Mouse (Mus musculus) hematopoietic stem cell, adult 5-6 weeks (primary cell): ENCODE data around the gene Akap6. TPM values are rescaled to one million over a fixed set of nuclear protein-coding genes. Genes with fewer than 3 reads are reported as not detected.

Source experiments
- ATAC-seq, 2 experiments: fragments of 125-278 bp in 1 of 2; replicated peaks in 1 of 2; 2 replicates each; pipeline ENCODE4 v1.8.0; 2016 to 2017; ENCODE audit warnings: inconsistent platforms in 2 of 2, mild to moderate bottlenecking in 2 of 2, moderate number of reproducible peaks in 2 of 2, low read depth in 1 of 2, moderate TSS enrichment in 1 of 2; ENCODE audit not compliant: low FRiP score in 2 of 2, poor library complexity in 2 of 2, severe bottlenecking in 2 of 2, insufficient read depth in 1 of 2, low TSS enrichment in 1 of 2
- total RNA-seq: library from RNA; stranded (forward); fragments of 172-1452, 232-1000 nt; gene quantifications from 2 replicates; pipeline ENCODE4 v1.2.3, GENCODE M21; 2017

Akap6 gene
- total RNA-seq, result 0.05 TPM in 1 of 2 replicates, not detected in the other

DNA sequence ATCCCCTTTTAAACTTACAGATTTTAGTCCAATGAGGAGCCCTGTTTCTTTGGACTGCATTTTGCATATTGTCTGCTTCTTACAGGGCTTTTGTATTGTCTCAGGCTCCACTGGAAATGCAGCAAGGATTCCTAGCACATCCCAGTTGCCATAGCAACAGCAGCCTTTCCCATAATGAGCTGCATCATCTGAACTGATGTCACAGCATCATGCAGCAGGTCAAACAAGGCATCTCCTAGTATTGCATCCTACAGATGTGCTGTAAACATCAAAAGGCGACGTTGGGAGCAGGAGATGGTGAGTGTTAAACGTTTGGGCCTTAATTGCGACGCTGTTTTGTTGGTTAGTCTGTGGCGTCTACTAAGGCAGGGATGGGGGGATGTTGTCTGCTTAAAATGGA lies at the start of gene Akap6:
Gene Akap6 (plus strand): TSS at position 238 of the 400 bp plus-strand sequence.
- no peak for ATAC-seq

DNA sequence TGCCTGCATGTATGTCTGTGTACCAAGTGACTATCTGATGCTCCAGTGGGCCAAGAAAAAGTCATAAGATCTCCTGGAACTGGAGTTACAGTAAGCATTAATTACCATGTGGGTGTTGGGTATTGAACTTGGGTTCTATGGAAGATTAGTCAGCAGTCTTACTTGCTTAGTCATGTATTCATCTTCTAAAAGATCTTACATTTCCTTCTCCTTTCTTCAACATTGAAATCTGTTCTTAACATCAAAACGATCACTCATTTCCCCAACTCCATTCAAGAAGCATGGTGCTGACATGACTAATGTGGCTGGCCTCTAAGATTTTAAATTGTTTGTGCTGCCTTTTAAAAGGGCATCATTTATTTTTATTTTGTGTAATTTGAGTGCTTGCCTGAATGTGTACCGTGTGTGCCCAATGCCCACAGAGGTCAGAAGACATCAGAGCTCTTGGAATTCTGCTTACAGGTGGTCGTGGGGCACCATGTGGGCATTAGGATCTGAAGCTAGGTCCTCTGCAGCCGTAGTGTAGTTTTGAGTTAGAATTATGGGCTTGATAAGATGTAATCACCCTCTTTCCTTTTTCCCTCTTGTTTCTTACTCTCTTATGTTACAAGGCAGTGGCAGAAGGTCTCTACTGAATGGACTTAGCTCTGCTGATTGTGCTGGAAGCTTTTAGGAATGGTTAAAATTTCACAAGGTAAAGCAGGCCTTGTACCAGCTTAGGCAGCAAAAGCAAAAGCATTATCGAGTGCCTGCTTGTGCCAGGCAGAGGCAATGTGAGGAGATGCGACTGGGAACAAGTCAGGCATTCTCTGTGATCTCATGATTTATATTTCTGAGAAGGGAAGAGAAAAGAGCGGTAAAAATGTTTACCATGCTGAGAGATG lies 36.0 kb upstream of the Akap6 start:
- ATAC-seq, result no peak

DNA sequence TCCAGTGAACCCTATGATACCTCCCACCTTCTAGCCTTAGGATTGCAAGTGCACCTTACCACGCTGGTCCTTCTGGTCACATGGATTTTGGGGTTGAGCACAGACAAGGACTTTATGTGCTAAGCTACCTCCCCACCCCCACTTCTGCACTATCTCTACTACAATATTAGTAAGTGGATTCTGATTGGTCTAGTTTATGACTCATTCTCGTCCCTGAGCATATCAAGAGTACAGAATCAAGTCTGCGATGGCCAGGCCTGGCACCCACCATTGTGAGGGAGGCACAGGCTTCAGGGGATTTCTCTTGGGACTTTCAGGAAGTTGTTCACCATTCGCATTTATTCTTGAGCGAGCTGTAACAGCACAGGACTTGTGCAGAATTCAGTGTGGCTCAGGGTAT lies 34.2 kb upstream of the Akap6 start:
- ATAC-seq, result no peak

DNA sequence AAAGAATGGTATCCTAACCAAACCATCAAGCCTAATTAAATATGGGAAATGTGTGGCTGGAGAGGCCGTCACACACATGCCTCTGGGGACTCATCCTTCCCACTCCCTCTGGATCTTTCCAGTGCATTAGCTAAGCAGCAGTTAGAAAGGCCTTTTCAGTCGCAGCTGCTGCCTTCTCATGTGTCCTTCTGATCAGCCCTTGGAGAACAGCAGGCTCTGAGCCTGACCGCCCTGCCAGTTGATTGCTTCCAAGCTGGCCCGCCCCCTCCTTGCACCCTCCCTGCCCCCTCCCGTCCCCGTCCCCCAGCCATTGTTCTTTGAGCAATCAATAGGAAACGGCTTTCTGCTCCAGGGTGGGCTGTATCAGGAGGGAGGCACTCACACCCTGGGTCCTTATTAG lies 27.7 kb upstream of the Akap6 start:
- no peak for ATAC-seq

DNA sequence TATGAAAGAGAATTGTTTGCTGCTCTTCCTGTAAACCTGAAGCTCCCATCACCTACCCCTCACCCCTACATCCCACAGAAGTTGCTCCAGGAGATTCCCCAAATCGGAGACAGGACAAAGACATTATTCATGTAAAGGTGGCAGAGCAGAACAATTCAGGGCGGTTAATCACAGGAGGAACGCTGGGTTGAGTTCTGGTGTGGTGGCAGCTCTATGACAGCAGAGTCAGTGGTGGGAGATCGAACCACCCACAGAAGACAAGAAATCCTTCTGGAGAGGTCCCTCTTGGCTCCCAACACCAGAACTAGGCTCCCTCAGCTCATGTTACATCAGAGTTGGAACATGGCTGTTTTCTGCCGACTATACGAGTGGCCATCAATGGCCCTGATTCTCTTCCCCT lies 27.2 kb upstream of the Akap6 start:
- ATAC-seq, result no peak

DNA sequence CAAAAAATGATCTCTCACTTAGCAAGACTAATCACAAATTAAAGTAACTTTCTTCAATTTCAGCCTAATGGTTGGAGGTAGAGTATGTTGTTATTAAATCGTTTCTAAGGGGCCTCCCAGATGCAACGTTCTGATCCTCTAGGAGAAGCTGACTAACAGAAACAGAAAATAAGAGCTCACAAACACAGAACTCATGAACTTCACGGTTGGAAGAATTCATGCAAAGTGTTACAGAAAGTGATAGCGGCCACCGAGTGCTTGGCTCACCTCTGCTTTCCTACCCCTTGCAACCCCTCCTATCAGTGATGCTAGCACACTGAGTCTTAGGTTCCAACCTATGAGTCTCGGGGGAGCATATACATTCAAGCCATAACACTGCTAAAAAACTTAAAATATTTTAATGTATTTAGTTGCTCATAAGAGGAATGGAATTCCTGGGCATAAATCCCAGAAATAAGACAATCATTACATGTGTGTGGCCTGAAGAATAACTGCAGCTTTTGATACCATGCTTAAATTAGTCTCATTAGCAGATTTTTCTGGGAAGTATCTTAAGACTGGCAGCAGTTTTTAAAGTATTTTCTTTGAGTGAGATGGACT lies 25.7 kb upstream of the Akap6 start:
- ATAC-seq, result no peak

DNA sequence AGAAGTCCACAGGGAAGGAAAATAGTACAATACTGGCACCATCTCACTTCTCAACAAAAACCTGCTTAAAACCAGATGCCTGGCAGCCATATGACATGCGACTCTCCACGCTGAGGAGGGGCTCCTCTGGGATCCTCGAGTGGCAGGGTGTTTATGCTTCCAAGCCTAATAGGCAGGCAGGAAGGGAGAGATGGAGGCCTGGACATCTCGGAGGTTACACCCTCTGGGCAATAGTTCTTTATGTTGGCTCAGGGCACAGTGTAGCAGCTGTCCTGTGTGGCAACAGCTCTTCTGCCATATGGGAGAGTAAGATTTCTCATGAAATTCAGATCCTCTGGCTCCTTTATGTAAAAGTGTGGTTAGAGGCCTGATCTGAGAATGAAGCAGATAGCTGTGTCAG lies 24.2 kb upstream of the Akap6 start:
- no peak for ATAC-seq

DNA sequence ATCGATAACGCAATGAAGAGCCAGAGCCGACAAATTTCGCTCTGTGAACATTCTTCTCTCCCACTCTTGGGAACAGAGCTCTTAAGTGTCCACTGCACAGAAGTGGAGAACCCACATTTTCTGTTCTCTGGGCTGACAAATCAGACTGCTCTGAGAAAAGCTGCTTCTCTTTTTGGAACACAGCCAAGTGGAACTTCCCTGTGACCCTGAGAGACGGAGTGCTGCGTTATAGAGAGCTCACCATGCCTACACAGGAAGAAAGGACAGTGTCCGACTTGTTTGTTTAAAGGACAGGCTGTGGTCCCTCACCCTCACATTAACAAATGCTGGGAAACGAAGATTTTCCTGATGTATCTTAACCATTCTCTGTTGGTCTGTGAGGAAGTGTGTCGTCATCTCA lies 11.8 kb upstream of the Akap6 start:
- ATAC-seq, result peak in 1 of 2 experiments; percentile 30; a peak in 1 of 4 replicates

DNA sequence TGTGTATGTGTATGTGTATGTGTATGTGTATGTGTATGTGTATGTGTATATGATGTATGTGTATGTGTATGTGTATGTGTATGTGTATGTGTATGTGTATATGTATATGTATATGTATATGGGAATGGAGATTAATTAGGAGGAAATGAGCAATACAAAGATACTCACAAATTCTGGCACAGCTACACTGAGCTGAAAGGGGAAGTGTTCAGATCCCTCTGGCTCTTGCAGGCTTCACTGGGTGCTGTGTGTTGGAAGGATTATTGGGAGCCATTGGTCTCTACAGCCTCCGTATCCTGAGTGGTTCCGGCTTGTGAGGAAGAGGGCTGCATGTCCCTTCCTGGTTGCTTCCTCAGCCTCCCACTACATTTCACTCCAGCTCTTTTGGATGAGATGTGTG lies 10.5 kb upstream of the Akap6 start:
- no peak for ATAC-seq

DNA sequence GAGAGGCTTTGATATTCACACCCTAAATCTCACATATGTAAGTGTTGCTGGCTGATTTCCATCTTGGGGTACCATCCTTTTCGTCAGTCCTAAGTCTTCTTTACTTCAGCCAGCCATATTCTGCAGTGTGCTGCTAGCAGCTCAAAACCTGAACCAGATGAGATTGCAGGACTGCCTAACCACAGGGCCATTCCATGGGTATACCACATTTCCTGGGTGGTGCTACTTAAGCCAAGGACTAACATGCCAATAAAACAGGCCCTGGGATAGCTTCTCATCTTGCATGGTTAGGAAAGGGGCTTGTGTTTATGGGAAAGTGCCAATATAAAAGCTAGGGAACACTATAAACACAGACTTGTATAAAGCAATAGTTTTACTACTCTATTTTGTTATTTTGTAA lies 7.6 kb upstream of the Akap6 start:
- ATAC-seq, result no peak

DNA sequence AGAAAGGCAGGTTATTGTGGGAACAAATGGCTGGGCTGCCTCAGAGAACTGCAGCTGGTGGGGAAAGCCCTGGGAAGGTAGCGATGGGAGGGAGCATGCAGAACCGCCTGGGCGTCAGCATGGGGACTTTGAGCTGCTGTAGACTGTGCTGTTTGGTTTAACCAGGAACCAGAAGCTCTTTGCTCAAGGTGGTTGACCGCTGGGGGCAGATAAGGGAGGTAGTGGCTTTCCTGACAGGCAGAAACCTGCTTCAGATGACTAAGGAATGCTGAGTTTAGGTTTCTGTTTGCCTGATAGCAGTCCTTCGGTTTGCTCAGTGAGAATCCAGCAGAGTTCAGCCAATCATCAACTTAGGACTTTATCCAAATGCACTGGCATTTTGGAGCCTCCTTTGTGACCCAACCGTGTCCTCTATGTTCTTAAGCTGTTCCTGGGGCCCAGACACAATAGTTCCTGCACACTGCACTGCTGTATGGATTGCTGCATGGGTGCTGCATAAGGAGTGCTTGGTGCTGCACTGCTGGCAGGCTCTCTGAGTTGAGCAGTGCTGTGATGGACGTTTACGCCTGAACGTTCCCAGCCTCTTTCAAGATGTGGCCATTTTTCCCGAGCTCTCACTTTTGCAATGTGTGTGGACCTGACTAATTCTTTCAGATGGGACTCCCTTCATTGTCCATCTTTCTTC lies 6.8 kb upstream of the Akap6 start:
- peak; percentile 94 for ATAC-seq

DNA sequence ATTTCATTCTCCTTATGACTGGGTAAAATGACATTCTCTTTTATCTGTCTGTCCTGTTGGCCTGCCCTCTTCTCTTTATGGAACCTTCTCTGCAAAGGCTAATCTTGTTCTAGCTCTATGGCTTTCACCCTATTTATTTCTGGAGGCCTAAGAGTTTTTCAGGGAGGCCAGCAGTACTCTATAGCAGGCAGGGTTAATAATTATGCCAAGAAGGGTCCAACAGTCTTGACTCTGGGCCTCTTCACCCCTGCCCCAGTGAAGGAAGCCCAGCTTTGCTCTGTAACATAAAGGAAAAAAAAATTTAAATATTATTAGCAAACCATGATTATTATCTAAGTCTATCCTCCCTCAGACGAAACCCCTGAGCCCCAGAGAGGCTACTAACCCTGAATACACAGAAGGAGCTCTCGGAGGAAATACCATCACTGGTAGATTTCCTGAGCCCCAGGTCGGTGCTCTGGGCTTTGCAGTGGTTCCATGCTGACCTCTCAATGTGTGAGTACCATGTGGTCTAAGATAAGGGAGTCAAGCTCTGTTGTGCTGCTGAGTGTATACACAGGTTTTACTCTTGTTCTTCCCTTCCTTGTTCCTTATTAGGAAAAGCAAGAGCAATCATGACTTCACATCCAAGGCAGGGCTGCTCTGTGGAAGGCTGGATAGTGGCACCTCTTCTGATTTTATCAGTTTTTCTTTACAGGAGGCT lies 1.6 kb upstream of the Akap6 start:
- ATAC-seq, result peak; percentile 34 to 38; a peak in 2 of 4 replicates

DNA sequence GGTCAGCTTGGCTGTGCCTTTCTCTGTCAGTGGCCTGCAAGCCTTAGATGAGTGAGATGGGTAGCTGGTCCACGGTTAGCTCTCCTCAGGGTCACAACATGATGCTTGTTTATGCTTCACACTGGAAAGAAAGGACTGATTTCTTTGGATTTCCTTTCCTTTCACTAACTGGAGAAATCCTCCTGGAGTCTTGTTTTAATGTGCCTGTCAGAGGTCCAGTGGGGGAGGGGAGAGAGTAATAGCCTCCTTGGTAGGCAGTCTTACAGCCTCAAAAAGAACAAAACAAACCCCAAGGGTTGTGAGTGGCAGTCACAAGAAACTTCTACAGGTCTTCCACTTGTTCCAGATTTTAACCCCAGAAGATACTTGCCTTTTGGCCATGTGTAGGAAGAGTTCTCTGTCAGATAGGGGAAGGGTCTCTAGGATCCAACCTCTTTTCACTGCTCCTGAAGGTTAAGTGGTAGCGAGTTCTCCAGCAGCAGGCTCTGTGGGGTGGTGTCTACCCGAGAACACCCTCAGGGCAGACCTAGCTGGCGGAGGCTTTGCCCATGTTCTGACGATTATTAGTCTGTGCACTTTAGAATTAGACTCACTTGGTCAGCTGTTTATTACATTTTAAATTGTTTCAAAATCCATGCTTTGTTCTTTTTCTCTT lies 780 bp upstream of the Akap6 start:
- no peak for ATAC-seq

DNA sequence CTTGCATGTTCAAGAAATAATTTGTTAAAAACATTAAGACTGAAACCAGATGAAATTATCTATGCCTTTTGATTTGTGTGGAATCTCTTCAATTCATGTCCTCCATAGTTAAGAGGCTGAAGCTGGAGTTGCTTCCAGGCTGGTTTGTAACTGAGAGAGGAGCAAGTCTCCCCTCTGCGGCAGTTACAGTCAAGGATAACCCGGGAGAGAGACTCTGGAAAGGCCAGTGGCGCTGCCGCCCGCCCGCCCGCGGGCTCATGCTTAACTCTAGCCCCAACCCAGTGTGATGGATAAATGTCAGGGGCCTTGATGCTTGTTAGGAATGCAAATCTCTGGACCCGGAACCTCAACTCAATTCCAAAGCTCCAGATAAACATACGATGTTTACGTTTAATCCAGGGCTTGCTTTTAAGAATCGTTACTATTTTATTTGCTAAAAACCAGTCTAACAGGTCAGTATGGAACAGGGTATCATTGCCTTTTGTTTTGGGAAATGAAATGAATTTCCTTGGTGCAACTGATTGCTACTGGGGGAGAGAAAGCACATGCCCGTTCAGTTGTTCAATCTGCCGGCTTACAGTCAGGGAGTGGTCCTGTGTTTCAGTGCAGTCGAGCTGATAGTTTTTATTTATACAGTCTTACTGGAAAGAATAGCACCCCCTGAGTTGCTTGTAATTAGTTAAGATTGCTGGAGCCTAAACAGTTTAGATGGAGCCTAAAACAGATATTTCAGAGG lies 946 bp downstream of the Akap6 start:
- ATAC-seq, result no peak

DNA sequence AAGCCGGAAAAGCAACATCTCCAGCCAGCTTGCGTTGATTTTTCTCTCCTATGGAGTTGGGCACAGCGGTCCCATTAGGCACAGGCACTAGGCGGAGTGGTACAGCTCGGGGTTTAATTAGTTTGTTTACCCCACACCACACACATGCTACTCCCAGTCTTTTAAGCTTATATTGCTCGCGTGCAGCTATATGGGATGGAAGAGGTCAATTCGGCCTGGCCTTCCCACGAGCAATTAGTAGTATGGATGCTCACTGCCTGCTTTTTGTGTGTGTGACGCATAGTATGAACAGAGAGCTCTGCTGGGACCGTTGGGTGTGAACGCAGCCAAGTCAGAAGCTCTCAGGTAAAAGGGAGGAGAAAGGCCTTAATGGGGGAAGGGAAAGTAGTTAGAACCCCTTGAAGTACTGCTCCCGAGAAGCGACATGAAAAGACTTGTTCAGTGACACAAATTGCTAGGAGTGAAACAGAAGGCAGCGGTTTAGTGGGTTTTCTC lies 1.6 kb downstream of the Akap6 start:
- ATAC-seq, result no peak; a peak in 1 of 4 replicates

DNA sequence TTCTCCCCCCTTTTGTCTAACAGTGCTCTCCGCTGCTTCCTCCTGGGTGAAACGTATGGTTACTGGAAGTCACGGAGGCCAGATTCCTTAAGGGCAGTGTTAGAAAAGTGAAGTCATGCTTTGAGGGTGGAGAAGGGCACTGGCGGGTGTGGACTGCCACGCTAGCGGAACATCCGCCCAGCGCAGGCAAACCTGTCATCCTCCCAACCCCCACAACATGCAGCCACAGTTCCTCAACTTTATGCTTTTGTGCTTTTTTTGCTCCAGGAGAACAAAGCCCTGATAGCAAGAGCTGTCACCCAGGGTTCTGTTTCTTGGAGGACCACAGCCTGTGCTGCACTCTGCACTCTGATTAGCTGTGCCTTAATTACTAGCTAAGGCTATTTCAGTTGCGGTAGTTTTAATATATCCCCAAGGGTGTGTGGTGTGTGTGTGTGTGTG lies 2.0 kb downstream of the Akap6 start:
- ATAC-seq, result peak; percentile 83 to 88
